27 mouse cellular contexts compared by ENCODE assay signal in genomic region chr9:58691471-58691870, GRCm38 (mm10). TPM values are rescaled to one million over a fixed set of nuclear protein-coding genes. Genes with fewer than 3 reads are reported as not detected.
A peak's percentile ranks its signal among the peaks of the same experiment; 100 is the strongest.
DNase-seq lines count a peak whose midpoint lies in the region; ATAC-seq lines count a peak whose summit lies in the region.
"Had no signal": no experiment of that assay in that cellular context is flagged by ENCODE, and none has a peak within 500 bp of the region (broad histone marks: within the 10 kb centered on the region; RNA-seq: fewer than 3 reads in every experiment).

No protein-coding gene starts in this region.

- H3K27me3 ChIP-seq in heart, embryonic 12.5 days (replicated peaks), result no peaks in the 10 kb centered on the region
- H3K27me3 ChIP-seq: embryonic facial prominence, embryonic 13.5 days; forebrain, embryonic 12.5 days; forebrain, embryonic 15.5 days; heart, embryonic 15.5 days; hindbrain, embryonic 13.5 days had no signal

- H3K4me1 ChIP-seq in heart, embryonic 12.5 days (replicated peaks), result peaks cover 15% of the 10 kb centered on the region
- H3K4me1 ChIP-seq: forebrain, embryonic 12.5 days; forebrain, embryonic 15.5 days; hindbrain, embryonic 10.5 days; hindbrain, embryonic 13.5 days had no signal

- no peak overlapping the region for H3K4me3 ChIP-seq in heart, embryonic 12.5 days
- H3K4me3 ChIP-seq: embryonic facial prominence, embryonic 10.5 days; embryonic facial prominence, embryonic 13.5 days; erythroblast, embryonic 14.5 days; forebrain, embryonic 12.5 days; forebrain, embryonic 15.5 days; heart, adult 2 months; heart, embryonic 15.5 days; hindbrain, embryonic 10.5 days; hindbrain, embryonic 13.5 days had no signal

- no peaks in the 10 kb centered on the region for H3K36me3 ChIP-seq in heart, embryonic 12.5 days
- H3K36me3 ChIP-seq: embryonic facial prominence, embryonic 10.5 days; embryonic facial prominence, embryonic 13.5 days; forebrain, embryonic 12.5 days; forebrain, embryonic 15.5 days; heart, embryonic 15.5 days; hindbrain, embryonic 10.5 days; hindbrain, embryonic 13.5 days had no signal

- H3K27ac ChIP-seq in heart, embryonic 12.5 days (ENCODE audit: poor library complexity, severe bottlenecking), result 0 out of 2 replicates have a peak overlapping the region, but pooled peaks have one; percentile 25
- H3K27ac ChIP-seq: embryonic facial prominence, embryonic 10.5 days; embryonic facial prominence, embryonic 13.5 days; forebrain, embryonic 12.5 days; forebrain, embryonic 15.5 days; heart, adult 2 months; heart, embryonic 15.5 days; hindbrain, embryonic 10.5 days; hindbrain, embryonic 13.5 days had no signal

- intact Hi-C loops in heart, postnatal 10 days (cut with DNase I), result no loop called here

- WGBS in heart, embryonic 12.5 days, result 61% methylated on average over 7 of the region's 7 CpGs

- DNase-seq in embryo, embryonic 10 days (ENCODE audit: low spot score), result peak; percentile 41
- no peak for DNase-seq in embryo, embryonic 10.5 days (ENCODE audit: low spot score)
- DNase-seq in heart, postnatal 10 days, result no peak
- peak; percentile 32 for DNase-seq in mesoderm, embryonic 11.5 days (ENCODE audit: low read depth, low spot score)
- no peak for DNase-seq in lung, postnatal 25 days (ENCODE audit: low spot score)
- DNase-seq: adrenal gland, adult 8-10 months; adrenal gland, postnatal 25 days; cerebellum, adult 11-12 months; cerebellum, adult 8-10 months; cerebellum, postnatal 10 days; embryo, embryonic 11 days; gastrocnemius, postnatal 25 days; heart, adult 2 months; heart, postnatal 14 days had no signal

- no peak overlapping the region for H3K9ac ChIP-seq in heart, embryonic 12.5 days
- H3K9ac ChIP-seq: embryonic facial prominence, embryonic 13.5 days; forebrain, embryonic 12.5 days; forebrain, embryonic 15.5 days; heart, embryonic 15.5 days; hindbrain, embryonic 13.5 days had no signal

- no peak overlapping the region for H3K4me2 ChIP-seq in heart, embryonic 12.5 days
- H3K4me2 ChIP-seq: embryonic facial prominence, embryonic 13.5 days; forebrain, embryonic 12.5 days; forebrain, embryonic 15.5 days; heart, embryonic 11.5 days; heart, embryonic 15.5 days; hindbrain, embryonic 13.5 days had no signal

- no peak for ATAC-seq in heart, embryonic 12.5 days (ENCODE audit: insufficient number of reproducible peaks, low FRiP score)
- ATAC-seq: activated CD4-positive, CD25-positive, alpha-beta regulatory T cell, adult 4 months; forebrain, embryonic 15.5 days; hindbrain, embryonic 16.5 days; intestine, embryonic 16.5 days had no signal

- peaks cover 7% of the 10 kb centered on the region for H3K9me3 ChIP-seq in heart, embryonic 12.5 days (replicated peaks)
- H3K9me3 ChIP-seq: embryonic facial prominence, embryonic 10.5 days; forebrain, embryonic 12.5 days; forebrain, embryonic 15.5 days; heart, embryonic 15.5 days had no signal

RNA-seq across cellular contexts. Expression of gene Rec114, which starts 52.3 kb away (rescaled TPM):
- 10.8 and 15.5 TPM in 2 replicates for polyA plus RNA-seq in heart, embryonic 12.5 days (2016; fragmentation: Nextera tagmentation; extraction: Ambion mirVana)
- total RNA-seq in heart, postnatal 10 days (2021), result 1 to 10 TPM; 1.3 to 4.2 TPM
- total RNA-seq: adrenal gland, postnatal 25 days had no signal
- polyA plus RNA-seq: activated CD4-positive, CD25-positive, alpha-beta regulatory T cell, adult 4 months had no signal

Comparison
In these comparisons a context has a peak if more than half of its experiments do, and no peak if none do; other contexts are left out.
1. DNase-seq: peak in embryo, embryonic 10 days (single experiment) and mesoderm, embryonic 11.5 days (single experiment); none in embryo, embryonic 10.5 days (single experiment), heart, postnatal 10 days (0 of 2) and lung, postnatal 25 days (single experiment).